Mouse (Mus musculus): ENCODE results near the gene Spen.
A peak's percentile ranks its signal among the peaks of the same experiment; 100 is the strongest.

Spen gene

GRCm38 (mm10) chr4:141469343-141469742 is 69.1 kb downstream of the Spen start:
- no peak for DNase-seq

GRCm38 (mm10) chr4:141468576-141468975 is 69.8 kb downstream of the Spen start:
- DNase-seq, result no peak

GRCm38 (mm10) chr4:141467581-141467927 is 70.8 kb downstream of the Spen start:
- DNase-seq, result no peak

- no peak for DNase-seq
These were observed 71.4 kb downstream of the Spen start for GRCm38 (mm10) chr4:141466844-141467580.

GRCm38 (mm10) chr4:141466289-141466795 is 72.1 kb downstream of the Spen start:
- DNase-seq, result no peak

- DNase-seq, result no peak
These were observed 72.7 kb downstream of the Spen start for GRCm38 (mm10) chr4:141465512-141466288.

GRCm38 (mm10) chr4:141464722-141465121 is 73.7 kb downstream of the Spen start:
- no peak for DNase-seq

GRCm38 (mm10) chr4:141463472-141463871 is 74.9 kb downstream of the Spen start:
- no peak for DNase-seq

- no peak for DNase-seq
These were observed 76.8 kb downstream of the Spen start for GRCm38 (mm10) chr4:141461576-141461975.

- no peak for DNase-seq
These were observed 77.3 kb downstream of the Spen start for GRCm38 (mm10) chr4:141461088-141461487.

- DNase-seq, result no peak
These were observed 77.9 kb downstream of the Spen start for GRCm38 (mm10) chr4:141460481-141460880.

- DNase-seq, result no peak
These were observed 78.6 kb downstream of the Spen start for GRCm38 (mm10) chr4:141459766-141460165.

- DNase-seq, result no peak
These were observed 79.5 kb downstream of the Spen start for GRCm38 (mm10) chr4:141458888-141459287.

- peak in 1 of 2 experiments; percentile 50 for DNase-seq
These were observed 80.2 kb downstream of the Spen start for GRCm38 (mm10) chr4:141458236-141458635.

- no peak for DNase-seq
These were observed 82.0 kb downstream of the Spen start for GRCm38 (mm10) chr4:141456193-141456938.

GRCm38 (mm10) chr4:141455526-141455925 is 82.9 kb downstream of the Spen start:
- no peak for DNase-seq

GRCm38 (mm10) chr4:141454581-141455350 is 83.6 kb downstream of the Spen start:
- no peak for DNase-seq

- DNase-seq, result no peak
These were observed 86.4 kb downstream of the Spen start for GRCm38 (mm10) chr4:141451916-141452450.

GRCm38 (mm10) chr4:141451251-141451650 is 87.1 kb downstream of the Spen start:
- DNase-seq, result no peak

GRCm38 (mm10) chr4:141446211-141446610 is 92.2 kb downstream of the Spen start:
- DNase-seq, result no peak

- no peak for DNase-seq
These were observed 93.1 kb downstream of the Spen start for GRCm38 (mm10) chr4:141445328-141445720.
